Mouse (Mus musculus): ENCODE measurements at regions not wholly inside any gene's neighbourhood (a gene's known extent, or its start where the extent isn't known, plus 50 kb on each side); places are given as distances from the start of the nearest gene placed in this dataset.

GRCm38 (mm10) chr1:148750806-148751205, 1210.3 kb downstream of the Pla2g4a start:
- intact Hi-C loops (cut with DNase I): no loop called here
- DNase-seq: no peak
- H3K79me2 ChIP-seq (replicated peaks; ENCODE audit: control insufficient read depth, insufficient read depth, low read length): no peaks in the 10 kb centered on the region

GRCm38 (mm10) chr1:148722106-148722505, 1239.0 kb downstream of the Pla2g4a start:
- Histone ChIP-seq H3K4me3 (no peak overlapping the region), H3K36me3 (ENCODE audit: control insufficient read depth, insufficient read depth, low read length) (no peaks in the 10 kb centered on the region), H3K79me2 (replicated peaks; ENCODE audit: control insufficient read depth, insufficient read depth, low read length) (no peaks in the 10 kb centered on the region), H3K4me1 (ENCODE audit: control insufficient read depth, insufficient read depth, low read length) (no peaks in the 10 kb centered on the region), H3K27ac (no peak overlapping the region), H3K27me3 (ENCODE audit: control insufficient read depth, insufficient read depth, low read length) (no peaks in the 10 kb centered on the region), H3K9ac (ENCODE audit: low read depth, low read length) (no peak overlapping the region)
- 8% methylated on average over 1 of the region's 1 CpGs for WGBS
- intact Hi-C loops (cut with DNase I): no loop called here
- DNase-seq: no peak
- TF ChIP-seq CTCF (IDR thresholded peaks at IDR 0.05): no peak
- TF ChIP-seq EP300 (IDR thresholded peaks at IDR 0.05; ENCODE audit: insufficient read depth, low read depth, low read length): no peak
- TF ChIP-seq POLR2A (IDR thresholded peaks at IDR 0.05; ENCODE audit: insufficient read depth, low read depth, low read length): no peak

More at GRCm38 (mm10) chr1:148750806-148751205, 1210.3 kb downstream of the Pla2g4a start:
- no peak overlapping the region for H3K4me3 ChIP-seq
- TF ChIP-seq CTCF (IDR thresholded peaks at IDR 0.05): no peak
- TF ChIP-seq POLR2A (IDR thresholded peaks at IDR 0.05; ENCODE audit: insufficient read depth, low read depth, low read length): no peak
- TF ChIP-seq EP300 (IDR thresholded peaks at IDR 0.05; ENCODE audit: insufficient read depth, low read depth, low read length): no peak
- H3K4me1 ChIP-seq (ENCODE audit: control insufficient read depth, insufficient read depth, low read length): no peaks in the 10 kb centered on the region
- H3K9ac ChIP-seq (ENCODE audit: low read depth, low read length): no peak overlapping the region
- H3K27ac ChIP-seq: no peak overlapping the region
- H3K27me3 ChIP-seq (ENCODE audit: control insufficient read depth, insufficient read depth, low read length): no peaks in the 10 kb centered on the region
- no peaks in the 10 kb centered on the region for H3K36me3 ChIP-seq (ENCODE audit: control insufficient read depth, insufficient read depth, low read length)

DNA sequence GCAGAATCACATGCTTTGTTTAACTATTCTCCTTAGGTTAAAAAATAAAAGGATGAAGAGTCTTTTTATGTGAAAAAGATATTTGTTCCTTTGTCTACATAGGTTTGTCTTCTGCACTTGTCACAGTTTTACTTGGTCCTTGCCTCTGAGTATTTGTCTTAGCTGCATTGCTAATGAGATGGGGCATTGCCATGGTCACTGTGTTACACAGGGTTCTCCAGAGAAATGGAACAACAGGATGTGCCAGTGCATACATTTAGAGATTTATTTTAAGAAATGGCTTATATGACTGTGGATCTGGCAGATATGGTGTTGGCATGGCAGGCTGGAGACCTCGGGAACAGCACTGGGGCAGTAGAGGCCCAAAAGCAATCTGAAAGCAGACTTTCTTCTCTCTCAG, 1239.7 kb downstream of the Pla2g4a start:
- Histone ChIP-seq H3K4me1 (ENCODE audit: control insufficient read depth, insufficient read depth, low read length) (no peaks in the 10 kb centered on the region), H3K4me3 (no peak overlapping the region), H3K27me3 (ENCODE audit: control insufficient read depth, insufficient read depth, low read length) (no peaks in the 10 kb centered on the region), H3K36me3 (ENCODE audit: control insufficient read depth, insufficient read depth, low read length) (no peaks in the 10 kb centered on the region), H3K79me2 (replicated peaks; ENCODE audit: control insufficient read depth, insufficient read depth, low read length) (no peaks in the 10 kb centered on the region), H3K9ac (ENCODE audit: low read depth, low read length) (no peak overlapping the region), H3K27ac (no peak overlapping the region)
- no peak for DNase-seq
- 70% methylated on average over 1 of the region's 1 CpGs for WGBS
- TF ChIP-seq EP300 (IDR thresholded peaks at IDR 0.05; ENCODE audit: insufficient read depth, low read depth, low read length) (no peak), CTCF (IDR thresholded peaks at IDR 0.05) (no peak), POLR2A (IDR thresholded peaks at IDR 0.05; ENCODE audit: insufficient read depth, low read depth, low read length) (no peak)
- intact Hi-C loops (cut with DNase I): no loop called here

DNA sequence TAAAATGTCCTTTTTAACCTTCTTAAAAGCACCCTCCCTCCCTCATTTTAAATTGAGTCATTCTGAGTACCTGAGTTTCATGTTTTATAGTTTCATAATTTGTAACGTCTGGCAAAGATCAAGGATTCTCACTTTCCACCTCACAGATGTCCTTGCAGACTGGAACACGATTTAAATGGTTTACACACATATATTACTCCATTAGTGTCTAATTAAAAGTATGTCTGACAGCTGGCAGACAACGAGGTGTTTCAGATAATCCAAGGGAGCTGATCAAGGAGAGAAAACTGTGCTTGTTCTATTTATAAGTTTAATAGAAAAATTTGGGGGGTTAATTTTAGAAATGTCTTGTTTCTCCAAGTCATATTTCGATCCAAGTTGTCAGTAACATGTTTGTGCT, 1240.1 kb downstream of the Pla2g4a start:
- no peak for DNase-seq
- Histone ChIP-seq H3K27me3 (ENCODE audit: control insufficient read depth, insufficient read depth, low read length) (no peaks in the 10 kb centered on the region), H3K4me3 (no peak overlapping the region), H3K36me3 (ENCODE audit: control insufficient read depth, insufficient read depth, low read length) (no peaks in the 10 kb centered on the region), H3K27ac (no peak overlapping the region), H3K79me2 (replicated peaks; ENCODE audit: control insufficient read depth, insufficient read depth, low read length) (no peaks in the 10 kb centered on the region), H3K9ac (ENCODE audit: low read depth, low read length) (no peak overlapping the region), H3K4me1 (ENCODE audit: control insufficient read depth, insufficient read depth, low read length) (no peaks in the 10 kb centered on the region)
- TF ChIP-seq CTCF (IDR thresholded peaks at IDR 0.05): no peak
- no peak for TF ChIP-seq EP300 (IDR thresholded peaks at IDR 0.05; ENCODE audit: insufficient read depth, low read depth, low read length)
- TF ChIP-seq POLR2A (IDR thresholded peaks at IDR 0.05; ENCODE audit: insufficient read depth, low read depth, low read length): no peak
- intact Hi-C loops (cut with DNase I): no loop called here
- 46% methylated on average over 4 of the region's 4 CpGs for WGBS

DNA sequence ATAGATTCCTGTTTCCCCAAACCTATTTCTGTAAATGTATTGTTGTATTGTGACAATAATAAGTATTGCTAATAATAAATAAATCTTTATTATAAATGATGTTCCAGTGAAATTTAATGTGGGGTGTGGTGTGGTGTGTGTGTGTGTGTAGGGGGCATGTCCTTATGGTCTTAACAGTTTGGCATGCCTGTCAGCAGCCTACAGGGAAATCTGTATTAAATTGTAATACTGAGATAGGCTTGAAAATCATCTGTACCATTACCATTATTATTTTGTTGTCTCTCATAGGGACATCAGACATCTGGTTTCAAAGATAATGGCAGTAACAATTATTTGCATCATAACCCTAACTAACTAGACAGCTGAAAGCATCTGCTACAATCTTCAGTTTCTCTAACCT, 1253.0 kb downstream of the Pla2g4a start:
- no peak for DNase-seq
- no peaks in the 10 kb centered on the region for H3K4me1 ChIP-seq (ENCODE audit: control insufficient read depth, insufficient read depth, low read length)
- peak overlapping the region; percentile 28; the same call in 1 of the 2 replicates for H3K27ac ChIP-seq
- H3K36me3 ChIP-seq (ENCODE audit: control insufficient read depth, insufficient read depth, low read length): no peaks in the 10 kb centered on the region
- no peaks in the 10 kb centered on the region for H3K27me3 ChIP-seq (ENCODE audit: control insufficient read depth, insufficient read depth, low read length)
- no peaks in the 10 kb centered on the region for H3K79me2 ChIP-seq (replicated peaks; ENCODE audit: control insufficient read depth, insufficient read depth, low read length)
- H3K9ac ChIP-seq (ENCODE audit: low read depth, low read length): no peak overlapping the region
- intact Hi-C loops (cut with DNase I): no loop called here
- TF ChIP-seq POLR2A (IDR thresholded peaks at IDR 0.05; ENCODE audit: insufficient read depth, low read depth, low read length) (no peak), CTCF (IDR thresholded peaks at IDR 0.05) (no peak), EP300 (IDR thresholded peaks at IDR 0.05; ENCODE audit: insufficient read depth, low read depth, low read length) (no peak)
- no peak overlapping the region for H3K4me3 ChIP-seq

GRCm38 (mm10) chr1:148707657-148708056, 1253.4 kb downstream of the Pla2g4a start:
- no peaks in the 10 kb centered on the region for H3K4me1 ChIP-seq (ENCODE audit: control insufficient read depth, insufficient read depth, low read length)
- no peaks in the 10 kb centered on the region for H3K27me3 ChIP-seq (ENCODE audit: control insufficient read depth, insufficient read depth, low read length)
- H3K9ac ChIP-seq (ENCODE audit: low read depth, low read length): no peak overlapping the region
- intact Hi-C loops (cut with DNase I): no loop called here
- no peak for DNase-seq
- no peak for TF ChIP-seq EP300 (IDR thresholded peaks at IDR 0.05; ENCODE audit: insufficient read depth, low read depth, low read length)
- TF ChIP-seq POLR2A (IDR thresholded peaks at IDR 0.05; ENCODE audit: insufficient read depth, low read depth, low read length): no peak
- TF ChIP-seq CTCF (IDR thresholded peaks at IDR 0.05): no peak
- H3K36me3 ChIP-seq (ENCODE audit: control insufficient read depth, insufficient read depth, low read length): no peaks in the 10 kb centered on the region
- H3K27ac ChIP-seq: peak overlapping the region; percentile 28; the same call in 1 of the 2 replicates
- no peaks in the 10 kb centered on the region for H3K79me2 ChIP-seq (replicated peaks; ENCODE audit: control insufficient read depth, insufficient read depth, low read length)
- H3K4me3 ChIP-seq: no peak overlapping the region
